Mouse (Mus musculus): ENCODE measurements around the gene Snrpa1.

- TF ChIP-seq ZC3H11A (IDR thresholded peaks at IDR 0.05; ENCODE audit: borderline replicate concordance, low read depth, low read length) = no peak
- no peak for TF ChIP-seq CHD2 (IDR thresholded peaks at IDR 0.05; ENCODE audit: low read depth, low read length)
- no peak for TF ChIP-seq HCFC1 (IDR thresholded peaks at IDR 0.05; ENCODE audit: borderline replicate concordance, insufficient read depth, low read length)
These were observed 25.0 kb downstream of the Snrpa1 start for GRCm38 (mm10) chr7:66083757-66084156.
